Mouse (Mus musculus): ENCODE measurements at regions not wholly inside any gene's neighbourhood (a gene's known extent, or its start where the extent isn't known, plus 50 kb on each side); places are given as distances from the start of the nearest gene placed in this dataset.

GRCm38 (mm10) chr3:21973681-21974080 lies 102.8 kb upstream of the Tbl1xr1 start:
- DNase-seq: no peak

- no peak for DNase-seq
Observed at GRCm38 (mm10) chr3:21974766-21975165, 101.7 kb upstream of the Tbl1xr1 start.

GRCm38 (mm10) chr3:21977775-21978174 lies 98.7 kb upstream of the Tbl1xr1 start:
- DNase-seq: no peak

- DNase-seq: no peak
Observed at GRCm38 (mm10) chr3:21982991-21983390, 93.5 kb upstream of the Tbl1xr1 start.

- DNase-seq: no peak
Observed at GRCm38 (mm10) chr3:21983993-21984725, 92.3 kb upstream of the Tbl1xr1 start.

- DNase-seq: no peak
Observed at GRCm38 (mm10) chr3:21984807-21985206, 91.6 kb upstream of the Tbl1xr1 start.

- DNase-seq: no peak
Observed at GRCm38 (mm10) chr3:21986164-21986892, 90.1 kb upstream of the Tbl1xr1 start.

GRCm38 (mm10) chr3:21986893-21987250 lies 89.6 kb upstream of the Tbl1xr1 start:
- DNase-seq: no peak

GRCm38 (mm10) chr3:21987455-21988009 lies 88.9 kb upstream of the Tbl1xr1 start:
- DNase-seq: no peak

- DNase-seq: no peak
Observed at GRCm38 (mm10) chr3:21988010-21988531, 88.4 kb upstream of the Tbl1xr1 start.

GRCm38 (mm10) chr3:21990526-21990925 lies 85.9 kb upstream of the Tbl1xr1 start:
- no peak for DNase-seq

- no peak for DNase-seq
Observed at GRCm38 (mm10) chr3:21991681-21992152, 84.7 kb upstream of the Tbl1xr1 start.

GRCm38 (mm10) chr3:21992203-21992602 lies 84.2 kb upstream of the Tbl1xr1 start:
- DNase-seq: no peak

GRCm38 (mm10) chr3:21993961-21994360 lies 82.5 kb upstream of the Tbl1xr1 start:
- DNase-seq: no peak

GRCm38 (mm10) chr3:21995566-21996391 lies 80.7 kb upstream of the Tbl1xr1 start:
- DNase-seq: no peak

- DNase-seq: no peak
Observed at GRCm38 (mm10) chr3:21997387-21997786, 79.1 kb upstream of the Tbl1xr1 start.

- DNase-seq: no peak
Observed at GRCm38 (mm10) chr3:22005456-22005855, 71.0 kb upstream of the Tbl1xr1 start.

GRCm38 (mm10) chr3:22006113-22006512 lies 70.3 kb upstream of the Tbl1xr1 start:
- DNase-seq: no peak

GRCm38 (mm10) chr3:22006651-22007050 lies 69.8 kb upstream of the Tbl1xr1 start:
- no peak for DNase-seq

GRCm38 (mm10) chr3:22007736-22008135 lies 68.7 kb upstream of the Tbl1xr1 start:
- no peak for DNase-seq

GRCm38 (mm10) chr3:22008432-22008831 lies 68.0 kb upstream of the Tbl1xr1 start:
- no peak for DNase-seq

- DNase-seq: no peak
Observed at GRCm38 (mm10) chr3:22009898-22010699, 66.4 kb upstream of the Tbl1xr1 start.

Measured in cerebellum, adult 9-11 months (tissue).